Mouse (Mus musculus) midbrain, embryonic 16.5 days (tissue): ENCODE data around the gene Pigf. TPM values are rescaled to one million over a fixed set of nuclear protein-coding genes. Genes with fewer than 3 reads are reported as not detected.

ENCODE experiments used
- ATAC-seq: fragments of 200-750 bp; cut with Nextera tagmentation; 2 replicates; pipeline ENCODE4 v1.8.0; 2017; ENCODE audit warnings: moderate TSS enrichment
- H3K27ac ChIP-seq: fragments of 300-500 bp; sonication (generic); 2 replicates; pipeline ENCODE4 v1.5.1; 2014; ENCODE audit warnings: mild to moderate bottlenecking, low read length, mixed read lengths
- H3K27me3 ChIP-seq: fragments of 300-500 bp; sonication (generic); 2 replicates; pipeline ENCODE4 v1.6.1; 2014; ENCODE audit warnings: low read depth, low read length, mixed read lengths; ENCODE audit not compliant: control insufficient read depth, insufficient read depth
- H3K36me3 ChIP-seq: fragments of 300-500 bp; sonication (generic); 2 replicates; pipeline ENCODE4 v1.6.1; 2014; ENCODE audit warnings: mild to moderate bottlenecking, low read length, moderate library complexity, mixed read lengths; ENCODE audit not compliant: control insufficient read depth, insufficient read depth
- H3K4me1 ChIP-seq: fragments of 300-500 bp; sonication (generic); 2 replicates; pipeline ENCODE4 v1.6.1; 2014; ENCODE audit warnings: mild to moderate bottlenecking, low read length, mixed read lengths; ENCODE audit not compliant: control insufficient read depth, insufficient read depth
- H3K4me2 ChIP-seq: fragments of 300-500 bp; sonication (generic); 2 replicates; pipeline ENCODE4 v1.6.1; 2014; ENCODE audit warnings: mild to moderate bottlenecking, low read length, mixed read lengths
- H3K4me3 ChIP-seq: fragments of 300-500 bp; sonication (generic); 2 replicates; pipeline ENCODE4 v1.5.1; 2014; ENCODE audit warnings: low read depth, mild to moderate bottlenecking, low read length, moderate library complexity, mixed read lengths
- H3K9ac ChIP-seq: fragments of 300-500 bp; sonication (generic); 2 replicates; pipeline ENCODE4 v1.6.1; 2014; ENCODE audit warnings: low read depth, low read length, mixed read lengths
- H3K9me3 ChIP-seq: fragments of 300-500 bp; sonication (generic); replicated peaks from 2 replicates; pipeline ENCODE4 v1.6.1; 2014; ENCODE audit warnings: mild to moderate bottlenecking, low read length, mixed read lengths; ENCODE audit not compliant: control insufficient read depth, poor library complexity, severe bottlenecking
- WGBS: fragments of 180-500 bp; shearing (Covaris S2); extraction: QIAGEN DNeasy Blood & Tissue Kit; methylation state at CpG from one replicate; pipeline ENCODE4 v1.1.7; 2014; 5-methylcytosine and 5-hydroxymethylcytosine counted together
- polyA plus RNA-seq: library from polyadenylated mRNA; unstranded; fragments of >200 nt; fragmentation: Nextera tagmentation; extraction: Ambion mirVana; gene quantifications from 2 replicates; pipeline ENCODE4 v1.2.1, GENCODE M21; 2015

The Pigf gene
- polyA plus RNA-seq, 1 experiment from 2014 or later, result 32.7 TPM

- Histone ChIP-seq H3K27ac (no peak overlapping the region), H3K9me3 (no peaks in the 10 kb centered on the region), H3K4me2 (no peak overlapping the region), H3K9ac (no peak overlapping the region), H3K27me3 (no peaks in the 10 kb centered on the region), H3K36me3 (no peaks in the 10 kb centered on the region), H3K4me1 (no peaks in the 10 kb centered on the region), H3K4me3 (no peak overlapping the region)
- no peak for ATAC-seq
- 88% methylated on average over 10 of the region's 10 CpGs for WGBS
Measured at GRCm38 (mm10) chr17:86976387-86976786, 48.8 kb downstream of the Pigf start.

- no peak overlapping the region for H3K9ac ChIP-seq
- no peaks in the 10 kb centered on the region for H3K27me3 ChIP-seq
- H3K4me2 ChIP-seq, result no peak overlapping the region
- no peak overlapping the region for H3K4me3 ChIP-seq
- no peaks in the 10 kb centered on the region for H3K4me1 ChIP-seq
- no peak for ATAC-seq
- WGBS, result 100% methylated on average over 2 of the region's 2 CpGs
- H3K9me3 ChIP-seq, result no peaks in the 10 kb centered on the region
- no peak overlapping the region for H3K27ac ChIP-seq
- no peaks in the 10 kb centered on the region for H3K36me3 ChIP-seq
Measured at GRCm38 (mm10) chr17:86973097-86973496, 52.1 kb downstream of the Pigf start.

- no peaks in the 10 kb centered on the region for H3K9me3 ChIP-seq
- H3K9ac ChIP-seq, result no peak overlapping the region
- H3K4me1 ChIP-seq, result no peaks in the 10 kb centered on the region
- no peak overlapping the region for H3K4me3 ChIP-seq
- H3K27ac ChIP-seq, result no peak overlapping the region
- no peak for ATAC-seq
- H3K4me2 ChIP-seq, result no peak overlapping the region
- no peaks in the 10 kb centered on the region for H3K36me3 ChIP-seq
- 94% methylated on average over 7 of the region's 7 CpGs for WGBS
- no peaks in the 10 kb centered on the region for H3K27me3 ChIP-seq
Measured at GRCm38 (mm10) chr17:86971860-86972259, 53.3 kb downstream of the Pigf start.

- no peak overlapping the region for H3K4me2 ChIP-seq
- H3K27ac ChIP-seq, result no peak overlapping the region
- H3K4me1 ChIP-seq, result no peaks in the 10 kb centered on the region
- ATAC-seq, result no peak
- no peaks in the 10 kb centered on the region for H3K9me3 ChIP-seq
- H3K27me3 ChIP-seq, result no peaks in the 10 kb centered on the region
- WGBS, result 71% methylated on average over 5 of the region's 5 CpGs
- no peak overlapping the region for H3K9ac ChIP-seq
- no peaks in the 10 kb centered on the region for H3K36me3 ChIP-seq
- H3K4me3 ChIP-seq, result no peak overlapping the region
Measured at GRCm38 (mm10) chr17:86971036-86971435, 54.2 kb downstream of the Pigf start.

- H3K4me3 ChIP-seq, result no peak overlapping the region
- no peak overlapping the region for H3K4me2 ChIP-seq
- no peak for ATAC-seq
- no peak overlapping the region for H3K27ac ChIP-seq
- 93% methylated on average over 14 of the region's 15 CpGs for WGBS
- no peaks in the 10 kb centered on the region for H3K9me3 ChIP-seq
- H3K4me1 ChIP-seq, result peaks cover 5% of the 10 kb centered on the region
- no peaks in the 10 kb centered on the region for H3K36me3 ChIP-seq
- H3K27me3 ChIP-seq, result no peaks in the 10 kb centered on the region
- no peak overlapping the region for H3K9ac ChIP-seq
Measured at GRCm38 (mm10) chr17:86970026-86970750, 55.0 kb downstream of the Pigf start.

- no peaks in the 10 kb centered on the region for H3K36me3 ChIP-seq
- H3K27me3 ChIP-seq, result no peaks in the 10 kb centered on the region
- H3K9ac ChIP-seq, result no peak overlapping the region
- H3K9me3 ChIP-seq, result no peaks in the 10 kb centered on the region
- no peak for ATAC-seq
- no peak overlapping the region for H3K4me2 ChIP-seq
- no peak overlapping the region for H3K4me3 ChIP-seq
- H3K27ac ChIP-seq, result no peak overlapping the region
- peaks cover 8% of the 10 kb centered on the region for H3K4me1 ChIP-seq
- 53% methylated on average over 5 of the region's 5 CpGs for WGBS
Measured at GRCm38 (mm10) chr17:86969582-86969981, 55.6 kb downstream of the Pigf start.

- Histone ChIP-seq H3K36me3 (no peaks in the 10 kb centered on the region), H3K27me3 (no peaks in the 10 kb centered on the region), H3K4me3 (no peak overlapping the region), H3K4me1 (peaks cover 16% of the 10 kb centered on the region), H3K9me3 (no peaks in the 10 kb centered on the region), H3K9ac (no peak overlapping the region), H3K27ac (no peak overlapping the region), H3K4me2 (no peak overlapping the region)
- no peak for ATAC-seq
- WGBS, result 94% methylated on average over 5 of the region's 5 CpGs
Measured at GRCm38 (mm10) chr17:86968581-86968980, 56.6 kb downstream of the Pigf start.

GRCm38 (mm10) chr17:86967536-86968525, 57.4 kb downstream of the Pigf start:
- Histone ChIP-seq H3K4me3 (no peak overlapping the region), H3K9ac (no peak overlapping the region), H3K4me2 (no peak overlapping the region), H3K27me3 (no peaks in the 10 kb centered on the region), H3K4me1 (peaks cover 16% of the 10 kb centered on the region), H3K9me3 (no peaks in the 10 kb centered on the region), H3K27ac (no peak overlapping the region), H3K36me3 (no peaks in the 10 kb centered on the region)
- WGBS, result 80% methylated on average over 10 of the region's 10 CpGs
- no peak for ATAC-seq

- no peak overlapping the region for H3K4me3 ChIP-seq
- H3K27me3 ChIP-seq, result no peaks in the 10 kb centered on the region
- ATAC-seq, result no peak
- H3K9ac ChIP-seq, result no peak overlapping the region
- no peaks in the 10 kb centered on the region for H3K9me3 ChIP-seq
- H3K4me2 ChIP-seq, result no peak overlapping the region
- WGBS, result 95% methylated on average over 12 of the region's 12 CpGs
- no peak overlapping the region for H3K27ac ChIP-seq
- H3K36me3 ChIP-seq, result no peaks in the 10 kb centered on the region
- H3K4me1 ChIP-seq, result peaks cover 19% of the 10 kb centered on the region
Measured at GRCm38 (mm10) chr17:86967048-86967447, 58.2 kb downstream of the Pigf start.
